Mouse (Mus musculus): ENCODE data around the gene Car14. TPM values are rescaled to one million over a fixed set of nuclear protein-coding genes. Genes with fewer than 3 reads are reported as not detected.

Car14 gene
- polyA plus RNA-seq, 1 experiment from 2014 or later, result 19.5 TPM

Other genes with a start within 250 kb of the Car14 start
- gene Mcl1, start 245.9 kb downstream of the Car14 start, polyA plus RNA-seq (2016; fragmentation: Nextera tagmentation; extraction: Ambion mirVana), result 74.3 and 88.9 TPM in 2 replicates
- gene Adamtsl4, start 216.8 kb downstream of the Car14 start, polyA plus RNA-seq (2016; fragmentation: Nextera tagmentation; extraction: Ambion mirVana), result 1.3 and 1.5 TPM in 2 replicates
- gene Ecm1, start 165.1 kb downstream of the Car14 start, polyA plus RNA-seq (2016; fragmentation: Nextera tagmentation; extraction: Ambion mirVana), result 12.8 and 14.2 TPM in 2 replicates
- 50.5 and 52.3 TPM in 2 replicates for gene Tars2, start 144.5 kb downstream of the Car14 start, polyA plus RNA-seq (2016; fragmentation: Nextera tagmentation; extraction: Ambion mirVana)
- 29.2 and 29.4 TPM in 2 replicates for gene Rprd2, start 85.8 kb downstream of the Car14 start, polyA plus RNA-seq (2016; fragmentation: Nextera tagmentation; extraction: Ambion mirVana)
- 55.8 and 61.1 TPM in 2 replicates for gene Prpf3, start 48.8 kb downstream of the Car14 start, polyA plus RNA-seq (2016; fragmentation: Nextera tagmentation; extraction: Ambion mirVana)
- 341 and 343 TPM in 2 replicates for gene Mrps21, start 33.2 kb downstream of the Car14 start, polyA plus RNA-seq (2016; fragmentation: Nextera tagmentation; extraction: Ambion mirVana)
- 3.9 and 4.7 TPM in 2 replicates for gene Ciart, start 22.4 kb downstream of the Car14 start, polyA plus RNA-seq (2016; fragmentation: Nextera tagmentation; extraction: Ambion mirVana)
- 10.2 and 12.4 TPM in 2 replicates for gene BC028528, start 12.7 kb downstream of the Car14 start, polyA plus RNA-seq (2016; fragmentation: Nextera tagmentation; extraction: Ambion mirVana)
- 29.7 and 33.8 TPM in 2 replicates for gene Aph1a, start 10.7 kb downstream of the Car14 start, polyA plus RNA-seq (2016; fragmentation: Nextera tagmentation; extraction: Ambion mirVana)
- 328 and 374 TPM in 2 replicates for gene Anp32e, start 24.6 kb upstream of the Car14 start, polyA plus RNA-seq (2016; fragmentation: Nextera tagmentation; extraction: Ambion mirVana)
- 80.1 and 82.5 TPM in 2 replicates for gene Plekho1, start 91.3 kb upstream of the Car14 start, polyA plus RNA-seq (2016; fragmentation: Nextera tagmentation; extraction: Ambion mirVana)
- 39.7 and 51.2 TPM in 2 replicates for gene Vps45, start 153.8 kb upstream of the Car14 start, polyA plus RNA-seq (2016; fragmentation: Nextera tagmentation; extraction: Ambion mirVana)
- 16.2 and 19.1 TPM in 2 replicates for gene Otud7b, start 199.8 kb upstream of the Car14 start, polyA plus RNA-seq (2016; fragmentation: Nextera tagmentation; extraction: Ambion mirVana)